Mouse (Mus musculus): ENCODE measurements at regions not wholly inside any gene's neighbourhood (a gene's known extent, or its start where the extent isn't known, plus 50 kb on each side); places are given as distances from the start of the nearest gene placed in this dataset.

- TF ChIP-seq CTCF (IDR thresholded peaks at IDR 0.05; ENCODE audit: low read depth, low read length) (no peak), POLR2A (IDR thresholded peaks at IDR 0.05; ENCODE audit: borderline replicate concordance, low read depth, low read length) (no peak)
Measured at GRCm38 (mm10) chr6:147784249-147784648, 262.8 kb upstream of the Far2 start.

Data from bone marrow macrophage, adult 2 months (primary cell).